Mouse (Mus musculus): ENCODE results near the gene Fbxl18.

DNA sequence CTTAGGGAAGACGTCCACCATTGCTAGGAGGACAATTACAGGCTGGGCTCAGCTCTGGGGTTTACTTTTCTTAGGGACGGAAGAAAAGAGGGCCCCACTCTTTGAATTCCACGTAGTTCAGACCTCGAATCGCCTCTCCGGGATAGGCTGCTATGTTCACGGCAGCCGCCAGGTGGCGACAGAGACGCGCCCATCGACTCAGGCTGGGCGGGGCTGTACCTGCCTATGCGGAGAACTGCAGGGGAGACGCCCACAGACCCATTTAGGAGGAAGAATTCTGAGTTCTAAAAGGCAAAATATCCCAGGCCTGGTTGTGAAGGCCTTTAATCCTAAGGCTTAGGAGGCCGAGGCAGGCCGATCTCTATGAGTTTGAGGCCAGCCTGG, 41.1 kb upstream of the Fbxl18 start:
- no peak for TF ChIP-seq POLR2A (IDR thresholded peaks at IDR 0.05; ENCODE audit: control insufficient read depth in 1 of 2, insufficient read depth in 1 of 2, low read depth in 1 of 2, low read length in 2 of 2, poor library complexity in 1 of 2)
- no peak for TF ChIP-seq E2F4 (IDR thresholded peaks at IDR 0.05; ENCODE audit: borderline replicate concordance, low read depth, low read length)
- peak; percentile 86 to 98 (median 89) for TF ChIP-seq CTCF (IDR thresholded peaks at IDR 0.05 in 2 of 3, conservative IDR thresholded peaks at IDR 0.05 in 1 of 3; ENCODE audit: control insufficient read depth in 1 of 3, insufficient read depth in 1 of 3, low read depth in 2 of 3, low read length in 3 of 3, poor library complexity in 1 of 3, severe bottlenecking in 1 of 3)
- no peak for TF ChIP-seq GABPA (IDR thresholded peaks at IDR 0.05; ENCODE audit: low read depth, low read length)
- TF ChIP-seq EP300 (IDR thresholded peaks at IDR 0.05; ENCODE audit: low read depth in 1 of 2, low read length in 2 of 2), result no peak
- TF ChIP-seq ZNF384 (IDR thresholded peaks at IDR 0.05; ENCODE audit: low read depth, low read length), result no peak
- no peak for TF ChIP-seq GATA1 (IDR thresholded peaks at IDR 0.05; ENCODE audit: low read depth, low read length)
- TF ChIP-seq ZKSCAN1 (IDR thresholded peaks at IDR 0.05; ENCODE audit: low read depth, low read length), result no peak
- no peak for TF ChIP-seq CHD1 (IDR thresholded peaks at IDR 0.05; ENCODE audit: low read depth, low read length)
- TF ChIP-seq POLR2AphosphoS2 (IDR thresholded peaks at IDR 0.05; ENCODE audit: low read length), result no peak
